Mouse (Mus musculus): ENCODE measurements around the gene Dop1b. TPM values are rescaled to one million over a fixed set of nuclear protein-coding genes. Genes with fewer than 3 reads are reported as not detected.
"Not testable (repeated sequence)": the region's sequence is repeated elsewhere in the genome, so short reads cannot be mapped to it uniquely, and the experiment has no call there.

Gene Dop1b
- polyA plus RNA-seq, 1 experiment from 2014 or later = 15.6 TPM

DNA sequence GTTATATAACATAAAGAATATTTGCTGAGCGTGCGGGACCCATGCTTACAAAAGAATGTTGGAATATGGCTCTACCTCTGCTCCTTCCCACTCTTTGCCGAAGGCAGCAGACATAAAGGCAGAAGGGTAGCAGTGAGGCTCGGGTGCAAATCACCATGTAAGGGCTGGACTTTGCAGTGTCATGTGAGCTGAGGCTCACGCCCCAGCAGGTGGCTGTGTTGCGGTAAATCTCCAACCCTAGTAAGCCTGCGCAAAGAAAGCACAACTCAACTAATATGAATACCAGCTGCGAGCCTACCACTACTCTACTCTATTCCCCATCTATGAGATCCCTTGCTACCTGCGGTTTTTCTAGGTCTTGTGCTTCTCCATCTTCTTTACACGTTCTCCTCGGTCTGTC is 114.3 kb downstream of the Dop1b start:
- 62% methylated on average over 11 of the region's 11 CpGs for WGBS

GRCm38 (mm10) chr16:93826478-93826877 is 114.8 kb downstream of the Dop1b start:
- H3K4me1 ChIP-seq (replicated peaks; ENCODE audit: control insufficient read depth, insufficient read depth, low read length); DNase-seq (ENCODE audit: low spot score); ATAC-seq (replicated peaks; ENCODE audit: low FRiP score, low TSS enrichment, low read depth); H3K9ac ChIP-seq (ENCODE audit: low read length); H3K27me3 ChIP-seq (replicated peaks; ENCODE audit: control insufficient read depth, insufficient read depth, low read length); H3K9me3 ChIP-seq (ENCODE audit: control insufficient read depth, low read length); H3K4me3 ChIP-seq (ENCODE audit: low read depth, low read length); H3K27ac ChIP-seq (ENCODE audit: low read depth); H3K4me2 ChIP-seq (ENCODE audit: low read length); H3K36me3 ChIP-seq (ENCODE audit: control insufficient read depth, insufficient read depth, low read length): not testable (repeated sequence)
- WGBS = 44% methylated on average over 5 of the region's 5 CpGs

More for the DNA sequence above, 114.3 kb downstream of the Dop1b start:
- no peak overlapping the region for H3K9ac ChIP-seq (ENCODE audit: low read length)
- no peak overlapping the region for H3K4me2 ChIP-seq (ENCODE audit: low read length)
- no peak overlapping the region for H3K4me3 ChIP-seq (ENCODE audit: low read depth, low read length)
- H3K4me1 ChIP-seq (replicated peaks; ENCODE audit: control insufficient read depth, insufficient read depth, low read length) = no peaks in the 10 kb centered on the region
- no peak overlapping the region for H3K27ac ChIP-seq (ENCODE audit: low read depth)
- no peak for DNase-seq (ENCODE audit: low spot score)
- no peak for ATAC-seq (replicated peaks; ENCODE audit: low FRiP score, low TSS enrichment, low read depth)
- H3K9me3 ChIP-seq (ENCODE audit: control insufficient read depth, low read length) = 0 out of 2 replicates have a peak, but pooled peaks cover 5% of the 10 kb centered on the region
- H3K36me3 ChIP-seq (ENCODE audit: control insufficient read depth, insufficient read depth, low read length) = no peaks in the 10 kb centered on the region
- no peaks in the 10 kb centered on the region for H3K27me3 ChIP-seq (replicated peaks; ENCODE audit: control insufficient read depth, insufficient read depth, low read length)

DNA sequence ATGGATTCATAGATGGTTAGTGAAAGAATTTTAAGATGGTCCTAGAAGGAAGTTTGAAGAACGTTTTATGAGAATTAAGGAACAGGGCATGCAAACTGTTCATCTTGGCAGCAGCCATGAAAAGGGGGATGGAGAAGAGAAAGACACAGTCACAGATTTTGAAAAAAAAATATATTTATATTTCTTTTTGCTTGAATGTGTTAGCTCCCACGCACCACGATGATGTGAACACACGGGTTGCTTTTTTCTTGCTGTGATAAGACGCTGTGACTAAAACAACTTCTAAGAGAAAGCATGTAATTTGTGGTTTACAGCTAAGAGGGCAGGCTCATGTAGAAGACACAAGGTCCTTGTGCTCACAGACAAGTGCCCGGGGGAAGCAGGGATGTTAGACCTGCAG is 115.2 kb downstream of the Dop1b start:
- H3K36me3 ChIP-seq (ENCODE audit: control insufficient read depth, insufficient read depth, low read length) = no peaks in the 10 kb centered on the region
- H3K4me3 ChIP-seq (ENCODE audit: low read depth, low read length) = no peak overlapping the region
- no peak overlapping the region for H3K4me2 ChIP-seq (ENCODE audit: low read length)
- no peaks in the 10 kb centered on the region for H3K27me3 ChIP-seq (replicated peaks; ENCODE audit: control insufficient read depth, insufficient read depth, low read length)
- no peak for ATAC-seq (replicated peaks; ENCODE audit: low FRiP score, low TSS enrichment, low read depth)
- WGBS = 90% methylated on average over 6 of the region's 6 CpGs
- DNase-seq (ENCODE audit: low spot score) = no peak
- H3K27ac ChIP-seq (ENCODE audit: low read depth) = no peak overlapping the region
- H3K4me1 ChIP-seq (replicated peaks; ENCODE audit: control insufficient read depth, insufficient read depth, low read length) = 0 out of 2 replicates have a peak, but pooled peaks cover 3% of the 10 kb centered on the region
- H3K9me3 ChIP-seq (ENCODE audit: control insufficient read depth, low read length) = 0 out of 2 replicates have a peak, but pooled peaks cover 5% of the 10 kb centered on the region
- H3K9ac ChIP-seq (ENCODE audit: low read length) = no peak overlapping the region

DNA sequence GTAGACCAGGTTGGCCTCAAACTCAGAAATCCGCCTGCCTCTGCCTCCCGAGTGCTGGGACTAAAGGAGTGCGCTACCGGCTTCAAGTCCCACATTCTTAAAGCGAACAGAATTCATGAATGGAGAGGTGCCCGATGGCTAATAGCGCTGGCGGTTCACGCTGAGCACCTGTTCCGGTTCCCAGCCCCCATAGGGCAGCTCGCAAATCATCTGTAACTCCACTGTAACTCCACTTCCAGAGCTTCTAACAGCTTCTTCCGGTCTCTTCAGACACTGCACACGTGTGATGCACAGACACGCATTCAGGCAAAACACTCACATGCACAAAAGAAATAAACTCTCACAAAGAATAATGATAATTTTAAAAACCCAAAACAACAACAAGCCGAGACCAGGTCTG is 117.8 kb downstream of the Dop1b start:
- no peaks in the 10 kb centered on the region for H3K27me3 ChIP-seq (replicated peaks; ENCODE audit: control insufficient read depth, insufficient read depth, low read length)
- no peak overlapping the region for H3K9ac ChIP-seq (ENCODE audit: low read length)
- H3K9me3 ChIP-seq (ENCODE audit: control insufficient read depth, low read length) = no peaks in the 10 kb centered on the region
- no peaks in the 10 kb centered on the region for H3K36me3 ChIP-seq (ENCODE audit: control insufficient read depth, insufficient read depth, low read length)
- no peak overlapping the region for H3K27ac ChIP-seq (ENCODE audit: low read depth)
- no peak overlapping the region for H3K4me2 ChIP-seq (ENCODE audit: low read length)
- 94% methylated on average over 15 of the region's 15 CpGs for WGBS
- no peak overlapping the region for H3K4me3 ChIP-seq (ENCODE audit: low read depth, low read length)
- H3K4me1 ChIP-seq (replicated peaks; ENCODE audit: control insufficient read depth, insufficient read depth, low read length) = peaks cover 9% of the 10 kb centered on the region
- no peak for DNase-seq (ENCODE audit: low spot score)
- ATAC-seq (replicated peaks; ENCODE audit: low FRiP score, low TSS enrichment, low read depth) = no peak

GRCm38 (mm10) chr16:93830071-93830470 is 118.4 kb downstream of the Dop1b start:
- H3K27ac ChIP-seq (ENCODE audit: low read depth) = no peak overlapping the region
- H3K36me3 ChIP-seq (ENCODE audit: control insufficient read depth, insufficient read depth, low read length) = no peaks in the 10 kb centered on the region
- 86% methylated on average over 9 of the region's 9 CpGs for WGBS
- no peaks in the 10 kb centered on the region for H3K27me3 ChIP-seq (replicated peaks; ENCODE audit: control insufficient read depth, insufficient read depth, low read length)
- ATAC-seq (replicated peaks; ENCODE audit: low FRiP score, low TSS enrichment, low read depth) (no peak), DNase-seq (ENCODE audit: low spot score) (no peak)
- no peak overlapping the region for H3K9ac ChIP-seq (ENCODE audit: low read length)
- peaks cover 11% of the 10 kb centered on the region for H3K4me1 ChIP-seq (replicated peaks; ENCODE audit: control insufficient read depth, insufficient read depth, low read length)
- H3K4me2 ChIP-seq (ENCODE audit: low read length) = no peak overlapping the region
- H3K9me3 ChIP-seq (ENCODE audit: control insufficient read depth, low read length) = no peaks in the 10 kb centered on the region
- H3K4me3 ChIP-seq (ENCODE audit: low read depth, low read length) = no peak overlapping the region

- no peak overlapping the region for H3K4me3 ChIP-seq (ENCODE audit: low read depth, low read length)
- no peaks in the 10 kb centered on the region for H3K36me3 ChIP-seq (ENCODE audit: control insufficient read depth, insufficient read depth, low read length)
- no peak overlapping the region for H3K4me2 ChIP-seq (ENCODE audit: low read length)
- H3K9me3 ChIP-seq (ENCODE audit: control insufficient read depth, low read length) = no peaks in the 10 kb centered on the region
- no peak overlapping the region for H3K27ac ChIP-seq (ENCODE audit: low read depth)
- no peaks in the 10 kb centered on the region for H3K27me3 ChIP-seq (replicated peaks; ENCODE audit: control insufficient read depth, insufficient read depth, low read length)
- no peak overlapping the region for H3K9ac ChIP-seq (ENCODE audit: low read length)
- WGBS = 60% methylated on average over 5 of the region's 5 CpGs
- ATAC-seq (replicated peaks; ENCODE audit: low FRiP score, low TSS enrichment, low read depth) (no peak), DNase-seq (ENCODE audit: low spot score) (no peak)
- H3K4me1 ChIP-seq (replicated peaks; ENCODE audit: control insufficient read depth, insufficient read depth, low read length) = peaks cover 11% of the 10 kb centered on the region
These were observed 119.2 kb downstream of the Dop1b start for GRCm38 (mm10) chr16:93830916-93831315.

- peak within 1 kb of the TSS; percentile 75 for H3K4me2 ChIP-seq (ENCODE audit: low read length)
- no peaks in the 10 kb centered on the region for H3K36me3 ChIP-seq (ENCODE audit: control insufficient read depth, insufficient read depth, low read length)
- no peaks in the 10 kb centered on the region for H3K27me3 ChIP-seq (replicated peaks; ENCODE audit: control insufficient read depth, insufficient read depth, low read length)
- H3K27ac ChIP-seq (ENCODE audit: low read depth) = peak within 1 kb of the TSS; percentile 96
- ATAC-seq (replicated peaks; ENCODE audit: low FRiP score, low TSS enrichment, low read depth) = peak; percentile 96
- peak within 1 kb of the TSS; percentile 98 for H3K9ac ChIP-seq (ENCODE audit: low read length)
- peaks cover 11% of the 10 kb centered on the region for H3K4me1 ChIP-seq (replicated peaks; ENCODE audit: control insufficient read depth, insufficient read depth, low read length)
- peak; percentile 99 for DNase-seq (ENCODE audit: low spot score)
- WGBS = 11% methylated on average over 50 of the region's 55 CpGs
- no peaks in the 10 kb centered on the region for H3K9me3 ChIP-seq (ENCODE audit: control insufficient read depth, low read length)
- peak within 1 kb of the TSS; percentile 96 for H3K4me3 ChIP-seq (ENCODE audit: low read depth, low read length)
These were observed 120.1 kb downstream of the Dop1b start, which contains the start of gene Morc3 for GRCm38 (mm10) chr16:93831627-93832395. TSS of gene Morc3 (plus strand) at chr16:93832121.

DNA sequence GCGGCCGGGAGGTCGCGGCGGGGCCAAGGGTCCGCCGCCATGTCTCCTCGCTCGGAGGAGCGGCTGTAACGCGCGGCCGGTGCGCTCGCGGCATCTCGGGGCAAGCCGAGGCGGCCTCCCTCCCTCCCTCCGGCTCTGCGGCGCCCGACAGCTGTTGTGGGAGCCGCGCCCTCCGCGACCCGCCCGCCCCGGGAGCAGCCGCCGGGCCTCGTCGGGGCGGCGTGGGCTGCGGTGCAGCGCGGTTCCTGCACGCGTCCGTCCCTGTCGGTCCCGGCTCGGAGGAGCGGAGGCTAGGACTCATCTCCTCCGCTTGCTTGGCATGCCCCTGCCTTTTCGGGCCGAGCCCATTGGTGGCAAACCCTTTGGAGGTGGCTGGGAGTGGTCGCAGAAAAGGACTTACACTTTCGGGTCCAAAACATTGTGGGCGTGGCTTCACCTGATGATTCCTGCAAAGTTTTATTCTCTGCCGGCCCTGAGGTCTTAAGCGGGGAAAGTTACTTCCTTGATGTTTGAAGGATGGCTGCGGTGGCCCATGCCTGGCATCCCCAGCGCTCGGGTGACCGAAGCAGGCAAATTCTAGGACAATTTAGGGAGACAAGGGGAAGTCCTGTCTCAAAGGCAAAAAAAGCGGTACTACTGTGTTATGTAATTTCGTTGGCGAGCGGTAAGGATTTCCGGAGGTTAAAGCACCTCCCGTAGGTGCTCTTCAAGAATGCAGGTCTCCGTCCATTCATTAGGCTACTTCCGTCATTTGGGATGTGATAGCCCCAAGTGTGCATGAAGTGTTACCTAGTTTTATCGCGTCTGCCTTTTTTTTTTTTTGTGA is 121.0 kb downstream of the Dop1b start:
- under 1% methylated on average over 56 of the region's 69 CpGs for WGBS
- H3K4me3 ChIP-seq (ENCODE audit: low read depth, low read length) = peak overlapping the region; percentile 96

More for the DNA sequence above, 121.0 kb downstream of the Dop1b start:
- DNase-seq (ENCODE audit: low spot score) = peak; percentile 80
- Histone ChIP-seq H3K9ac (ENCODE audit: low read length) (peak overlapping the region; percentile 98), H3K27me3 (replicated peaks; ENCODE audit: control insufficient read depth, insufficient read depth, low read length) (no peaks in the 10 kb centered on the region), H3K27ac (ENCODE audit: low read depth) (peak overlapping the region; percentile 96), H3K4me1 (replicated peaks; ENCODE audit: control insufficient read depth, insufficient read depth, low read length) (peaks cover 11% of the 10 kb centered on the region), H3K36me3 (ENCODE audit: control insufficient read depth, insufficient read depth, low read length) (no peaks in the 10 kb centered on the region), H3K9me3 (ENCODE audit: control insufficient read depth, low read length) (no peaks in the 10 kb centered on the region), H3K4me2 (ENCODE audit: low read length) (peak overlapping the region; percentile 75)
- peak; percentile 67 for ATAC-seq (replicated peaks; ENCODE audit: low FRiP score, low TSS enrichment, low read depth)
